Mouse (Mus musculus) heart, postnatal 0 days (tissue): ENCODE data around the gene Olfr53. TPM values are rescaled to one million over a fixed set of nuclear protein-coding genes. Genes with fewer than 3 reads are reported as not detected.
"Not testable (repeated sequence)": the region's sequence is repeated elsewhere in the genome, so short reads cannot be mapped to it uniquely, and the experiment has no call there.

ENCODE experiments used
- ATAC-seq: fragments of 200-750 bp; cut with Nextera tagmentation; 2 replicates; pipeline ENCODE4 v1.8.0; 2017; ENCODE audit warnings: low read depth, moderate number of reproducible peaks, moderate library complexity; ENCODE audit not compliant: insufficient read depth
- DNase-seq: peaks from one replicate; pipeline ENCODE4 v3.0.0-alpha.2; 2016; ENCODE audit warnings: low spot score
- H3K27ac ChIP-seq: fragments of 300-500 bp; sonication (generic); 2 replicates; pipeline ENCODE4 v1.5.1; 2014; ENCODE audit warnings: low read depth, mild to moderate bottlenecking
- H3K27me3 ChIP-seq: fragments of 300-500 bp; sonication (generic); 2 replicates; pipeline ENCODE4 v1.6.1; 2014; ENCODE audit warnings: low read length, mixed read lengths; ENCODE audit not compliant: control insufficient read depth, insufficient read depth
- H3K36me3 ChIP-seq: fragments of 300-500 bp; sonication (generic); replicated peaks from 2 replicates; pipeline ENCODE4 v1.6.1; 2014; ENCODE audit warnings: low read length, mixed read lengths; ENCODE audit not compliant: control insufficient read depth, insufficient read depth
- H3K4me1 ChIP-seq: fragments of 300-500 bp; sonication (generic); 2 replicates; pipeline ENCODE4 v1.6.1; 2014; ENCODE audit warnings: antibody characterized with exemption; ENCODE audit not compliant: control insufficient read depth, insufficient read depth
- H3K4me2 ChIP-seq: fragments of 300-500 bp; sonication (generic); 2 replicates; pipeline ENCODE4 v1.6.1; 2014; ENCODE audit warnings: low read depth, mild to moderate bottlenecking, low read length, moderate library complexity
- H3K4me3 ChIP-seq: fragments of 300-500 bp; sonication (generic); 2 replicates; pipeline ENCODE4 v1.5.1; 2014; ENCODE audit warnings: low read depth, low read length
- H3K9ac ChIP-seq: fragments of 300-500 bp; sonication (generic); replicated peaks from 2 replicates; pipeline ENCODE4 v1.6.1; 2014; ENCODE audit warnings: low read depth, low read length, mixed read lengths
- H3K9me3 ChIP-seq: fragments of 300-500 bp; sonication (generic); replicated peaks from 2 replicates; pipeline ENCODE4 v1.6.1; 2016; ENCODE audit warnings: low read length; ENCODE audit not compliant: control insufficient read depth
- CTCF ChIP-seq: IDR thresholded peaks from 2 replicates; pipeline ENCODE4 v1.5.1; 2016; ENCODE audit warnings: antibody characterized with exemption, control low read depth, low read depth
- EP300 ChIP-seq: IDR thresholded peaks from 2 replicates; pipeline ENCODE4 v1.6.1; 2016; ENCODE audit warnings: antibody characterized with exemption, low read depth
- WGBS: fragments of 180-500 bp; shearing (Covaris S2); extraction: QIAGEN DNeasy Blood & Tissue Kit; methylation state at CpG from one replicate; pipeline ENCODE4 v1.1.7; 2014; 5-methylcytosine and 5-hydroxymethylcytosine counted together
- polyA plus RNA-seq: library from polyadenylated mRNA; unstranded; fragments of >200 nt; fragmentation: Nextera tagmentation; extraction: Ambion mirVana; gene quantifications from 2 replicates; pipeline ENCODE4 v1.2.1, GENCODE M21; 2015
- total RNA-seq: library from RNA; depleted of rRNA; stranded (reverse); fragments of >200 nt; gene quantifications from 2 replicates; pipeline ENCODE4 v1.2.3, GENCODE M21; 2014; ENCODE audit warnings: low replicate concordance; rRNA removed

Gene Olfr53
- total and polyA plus RNA-seq, 2 experiments from 2014 or later, result not detected

- TF ChIP-seq EP300 (no peak), CTCF (no peak)
- no peak overlapping the region for H3K4me3 ChIP-seq
- no peaks in the 10 kb centered on the region for H3K27me3 ChIP-seq
- H3K4me1 ChIP-seq, result no peaks in the 10 kb centered on the region
- ATAC-seq, result no peak
- no peak overlapping the region for H3K4me2 ChIP-seq
- WGBS, result 5% methylated on average over 5 of the region's 6 CpGs
- no peaks in the 10 kb centered on the region for H3K36me3 ChIP-seq
- peak; percentile 11 for DNase-seq
- H3K9ac ChIP-seq, result no peak overlapping the region
- H3K9me3 ChIP-seq, result 0 out of 2 replicates have a peak, but pooled peaks cover 2% of the 10 kb centered on the region
- no peak overlapping the region for H3K27ac ChIP-seq
These were observed 29.6 kb downstream of the Olfr53 start for GRCm38 (mm10) chr7:140675863-140676262.

GRCm38 (mm10) chr7:140679591-140679990 is 33.3 kb downstream of the Olfr53 start:
- not testable (repeated sequence) for H3K9ac ChIP-seq, H3K4me3 ChIP-seq, ATAC-seq, H3K4me1 ChIP-seq, H3K4me2 ChIP-seq, H3K9me3 ChIP-seq, H3K36me3 ChIP-seq, DNase-seq, H3K27me3 ChIP-seq, H3K27ac ChIP-seq
- WGBS, result 53% methylated on average over 4 of the region's 4 CpGs

GRCm38 (mm10) chr7:140681651-140682050 is 35.4 kb downstream of the Olfr53 start, which contains the start of gene Olfr45:
Olfr45 (plus strand) TSS chr7:140681951.
- ATAC-seq (no peak), DNase-seq (no peak)
- H3K9ac ChIP-seq, result no peak within 1 kb of the TSS
- no peak within 1 kb of the TSS for H3K4me2 ChIP-seq
- H3K36me3 ChIP-seq, result no peaks in the 10 kb centered on the region
- H3K9me3 ChIP-seq, result 0 out of 2 replicates have a peak, but pooled peaks cover 2% of the 10 kb centered on the region
- no peak within 1 kb of the TSS for H3K4me3 ChIP-seq
- no peak within 1 kb of the TSS for H3K27ac ChIP-seq
- WGBS, result 84% methylated on average over 1 of the region's 1 CpGs
- no peaks in the 10 kb centered on the region for H3K4me1 ChIP-seq
- H3K27me3 ChIP-seq, result no peaks in the 10 kb centered on the region
- TF ChIP-seq CTCF (no peak), EP300 (no peak)

GRCm38 (mm10) chr7:140696967-140697366 is 50.7 kb downstream of the Olfr53 start, which contains the start of gene Olfr541:
Olfr541 (plus strand) TSS chr7:140697267.
- H3K27ac ChIP-seq, result no peak within 1 kb of the TSS
- no peak for ATAC-seq
- H3K9ac ChIP-seq, result no peak within 1 kb of the TSS
- no peaks in the 10 kb centered on the region for H3K27me3 ChIP-seq
- H3K4me3 ChIP-seq, result no peak within 1 kb of the TSS
- no peaks in the 10 kb centered on the region for H3K4me1 ChIP-seq
- TF ChIP-seq CTCF, result no peak
- no peak for TF ChIP-seq EP300
- no peak for DNase-seq
- H3K36me3 ChIP-seq, result no peaks in the 10 kb centered on the region
- H3K9me3 ChIP-seq, result no peaks in the 10 kb centered on the region
- H3K4me2 ChIP-seq, result no peak within 1 kb of the TSS

Other genes with a start within 250 kb of the Olfr53 start
- not detected in 2 replicates for gene Olfr531, start 243.5 kb upstream of the Olfr53 start, total RNA-seq
- not detected in 2 replicates for gene Olfr531, start 243.5 kb upstream of the Olfr53 start, polyA plus RNA-seq
- not detected in 2 replicates for gene Olfr532, start 224.8 kb upstream of the Olfr53 start, total RNA-seq
- not detected in 2 replicates for gene Olfr532, start 224.8 kb upstream of the Olfr53 start, polyA plus RNA-seq
- gene Olfr533, start 183.1 kb upstream of the Olfr53 start, total RNA-seq, result not detected in 2 replicates
- gene Olfr533, start 183.1 kb upstream of the Olfr53 start, polyA plus RNA-seq, result not detected in 2 replicates
- not detected in 2 replicates for gene Olfr535, start 162.2 kb upstream of the Olfr53 start, total RNA-seq
- not detected in 2 replicates for gene Olfr535, start 162.2 kb upstream of the Olfr53 start, polyA plus RNA-seq
- not detected in 2 replicates for gene Olfr536, start 139.1 kb upstream of the Olfr53 start, total RNA-seq
- gene Olfr536, start 139.1 kb upstream of the Olfr53 start, polyA plus RNA-seq, result not detected in 2 replicates
- not detected in 2 replicates for gene Olfr538, start 78.6 kb upstream of the Olfr53 start, total RNA-seq
- not detected in 2 replicates for gene Olfr538, start 78.6 kb upstream of the Olfr53 start, polyA plus RNA-seq
- gene Olfr46, start 45.2 kb upstream of the Olfr53 start, total RNA-seq, result not detected in 2 replicates
- not detected in 2 replicates for gene Olfr46, start 45.2 kb upstream of the Olfr53 start, polyA plus RNA-seq
- not detected in 2 replicates for gene Olfr61, start 17.5 kb upstream of the Olfr53 start, total RNA-seq
- not detected in 2 replicates for gene Olfr61, start 17.5 kb upstream of the Olfr53 start, polyA plus RNA-seq
- not detected in 2 replicates for gene Olfr539, start 13.5 kb downstream of the Olfr53 start, total RNA-seq
- gene Olfr539, start 13.5 kb downstream of the Olfr53 start, polyA plus RNA-seq, result not detected in 2 replicates
- gene Olfr45, start 35.5 kb downstream of the Olfr53 start, total RNA-seq, result not detected in 2 replicates
- not detected in 2 replicates for gene Olfr45, start 35.5 kb downstream of the Olfr53 start, polyA plus RNA-seq
- gene Olfr541, start 50.8 kb downstream of the Olfr53 start, total RNA-seq, result not detected in 2 replicates
- gene Olfr541, start 50.8 kb downstream of the Olfr53 start, polyA plus RNA-seq, result not detected in 2 replicates
- 0.11 TPM in 1 of 2 replicates, not detected in the other for gene Cyp2e1, start 117.3 kb downstream of the Olfr53 start, total RNA-seq
- gene Cyp2e1, start 117.3 kb downstream of the Olfr53 start, polyA plus RNA-seq, result not detected in 2 replicates
- not detected in 2 replicates for gene Syce1, start 141.4 kb downstream of the Olfr53 start, total RNA-seq
- 0.10 and 0.18 TPM in 2 replicates for gene Syce1, start 141.4 kb downstream of the Olfr53 start, polyA plus RNA-seq
- gene Zfp941, start 175.7 kb downstream of the Olfr53 start, total RNA-seq, result 0.11 and 0.97 TPM in 2 replicates
- gene Zfp941, start 175.7 kb downstream of the Olfr53 start, polyA plus RNA-seq, result 0.29 and 0.45 TPM in 2 replicates
- not detected in 2 replicates for gene Urah, start 188.6 kb downstream of the Olfr53 start, total RNA-seq
- 0.27 and 0.29 TPM in 2 replicates for gene Urah, start 188.6 kb downstream of the Olfr53 start, polyA plus RNA-seq
- gene Scgb1c1, start 199.1 kb downstream of the Olfr53 start, total RNA-seq, result 0.80 TPM in 1 of 2 replicates, not detected in the other
- 8.7 and 11.0 TPM in 2 replicates for gene Scgb1c1, start 199.1 kb downstream of the Olfr53 start, polyA plus RNA-seq
- not detected in 2 replicates for gene Odf3, start 201.4 kb downstream of the Olfr53 start, total RNA-seq
- not detected in 2 replicates for gene Odf3, start 201.4 kb downstream of the Olfr53 start, polyA plus RNA-seq
- gene Gm45785, start 209.9 kb downstream of the Olfr53 start, total RNA-seq, result not detected in 2 replicates
- gene Gm45785, start 209.9 kb downstream of the Olfr53 start, polyA plus RNA-seq, result not detected in 2 replicates
- 37.2 and 73.8 TPM in 2 replicates for gene Ric8a, start 210.5 kb downstream of the Olfr53 start, total RNA-seq
- gene Ric8a, start 210.5 kb downstream of the Olfr53 start, polyA plus RNA-seq, result 27.5 and 27.8 TPM in 2 replicates
- gene Bet1l, start 211.1 kb downstream of the Olfr53 start, total RNA-seq, result 13.9 and 14.8 TPM in 2 replicates
- gene Bet1l, start 211.1 kb downstream of the Olfr53 start, polyA plus RNA-seq, result 29.6 and 32.0 TPM in 2 replicates
- gene Psmd13, start 235.5 kb downstream of the Olfr53 start, total RNA-seq, result 72.6 and 84.3 TPM in 2 replicates
- gene Psmd13, start 235.5 kb downstream of the Olfr53 start, polyA plus RNA-seq, result 172 and 185 TPM in 2 replicates
- gene Sirt3, start 235.9 kb downstream of the Olfr53 start, total RNA-seq, result 89.4 and 105 TPM in 2 replicates
- gene Sirt3, start 235.9 kb downstream of the Olfr53 start, polyA plus RNA-seq, result 76.1 and 78.0 TPM in 2 replicates